Mouse (Mus musculus) layer of hippocampus, adult 18-20 months (tissue): Measurements from ENCODE around the gene Uchl4. TPM values are rescaled to one million over a fixed set of nuclear protein-coding genes. Genes with fewer than 3 reads are reported as not detected.
"Not testable (repeated sequence)": the region's sequence is repeated elsewhere in the genome, so short reads cannot be mapped to it uniquely, and the experiment has no call there.

Experiments
- DNase-seq, 2 experiments: peaks; one replicate each; pipeline ENCODE4 v3.0.0; 2022; ENCODE audit warnings: low spot score in 2 of 2
- long read RNA-seq: library from polyadenylated mRNA; stranded (forward); transcript quantifications from one replicate; pipeline ENCODE4 v2.0.0, GENCODE M21; 2021
- total RNA-seq, 2 experiments: library from RNA; stranded (reverse); gene quantifications; 2 replicates each; pipeline ENCODE4 v1.2.3; 2021

Gene Uchl4
- total RNA-seq = 1 to 10 TPM; 2.4 to 2.9 TPM
- long read RNA-seq = 0 reads

- no peak for DNase-seq
These were observed at the start of gene Uchl4 for GRCm38 (mm10) chr9:64234768-64235435. Uchl4 (plus strand) TSS chr9:64235201.

- no peak for DNase-seq
These were observed 41.1 kb upstream of the Uchl4 start for GRCm38 (mm10) chr9:64193879-64194278.

DNA sequence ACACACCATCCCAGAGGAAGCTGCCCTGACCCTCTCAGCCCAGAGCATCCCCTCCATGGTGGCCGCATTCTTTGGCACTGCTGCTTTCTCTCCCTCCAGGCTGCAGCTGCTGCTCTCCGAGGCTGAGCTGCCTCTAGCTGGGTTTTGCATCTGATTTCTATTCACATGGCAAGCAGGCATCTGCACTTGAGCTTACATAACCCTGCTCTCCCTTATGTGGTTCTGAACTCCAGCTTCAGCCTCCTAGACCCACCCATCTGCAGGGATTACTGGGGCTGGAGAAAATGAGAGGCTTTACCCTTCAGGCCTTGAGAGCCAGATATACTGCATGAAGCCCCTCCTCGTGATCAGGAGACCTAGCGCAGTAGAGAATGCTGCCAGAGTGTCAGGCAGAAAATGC lies 39.4 kb upstream of the Uchl4 start:
- DNase-seq = peak; percentile 74 to 87

GRCm38 (mm10) chr9:64197524-64197923 lies 37.5 kb upstream of the Uchl4 start:
- DNase-seq = no peak

- DNase-seq = no peak
These were observed 36.8 kb upstream of the Uchl4 start for GRCm38 (mm10) chr9:64198068-64198762.

DNA sequence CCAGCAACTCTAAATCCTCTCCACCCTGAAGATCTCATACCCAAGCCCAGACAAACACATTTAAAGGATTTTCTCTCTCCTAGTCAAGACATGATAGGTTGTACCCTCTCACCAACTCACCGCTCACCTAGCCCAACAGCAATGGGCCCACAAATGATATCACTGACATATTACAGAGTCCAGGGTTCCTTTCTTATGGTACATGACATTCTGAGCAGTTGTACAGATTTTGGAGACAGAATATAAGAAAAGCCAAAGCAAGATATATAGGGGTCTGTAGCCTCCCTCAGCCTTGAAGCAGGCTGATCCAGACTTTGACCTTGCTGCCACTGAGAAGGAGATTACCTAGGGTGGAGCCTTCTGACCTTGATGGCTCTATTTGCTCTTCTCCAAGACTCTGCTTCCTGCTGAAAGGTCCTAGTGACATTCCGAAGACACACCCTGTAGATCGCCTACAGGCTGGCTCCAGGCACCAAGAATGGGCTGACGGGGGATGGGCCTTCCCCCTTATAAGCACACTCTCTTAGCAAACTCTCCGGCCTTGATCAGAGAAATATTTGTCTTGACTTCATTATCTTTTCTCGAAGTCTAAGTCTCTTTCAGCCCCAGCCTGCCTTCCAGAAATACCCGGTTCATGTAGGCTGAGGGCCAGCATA lies 36.1 kb upstream of the Uchl4 start:
- DNase-seq = not testable (repeated sequence)

DNA sequence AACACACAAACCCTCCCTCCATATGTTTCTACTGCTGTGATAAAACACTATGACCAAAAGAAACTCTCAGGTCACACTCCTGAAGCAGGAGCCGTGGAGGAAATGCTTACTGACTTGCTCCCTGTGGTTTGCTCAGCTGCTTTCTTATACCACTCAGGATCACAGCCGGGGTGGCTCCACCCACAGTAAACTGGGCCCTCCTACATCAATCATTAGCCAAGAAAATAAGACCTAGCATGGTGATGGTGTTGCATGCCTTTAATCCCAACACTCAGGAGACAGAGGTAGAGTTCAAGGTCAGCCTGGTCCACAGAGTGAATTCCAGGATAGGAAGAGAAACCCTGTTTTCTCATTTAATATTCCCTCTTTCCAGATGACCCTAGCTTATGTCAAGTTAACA lies 35.1 kb upstream of the Uchl4 start:
- DNase-seq = no peak

DNA sequence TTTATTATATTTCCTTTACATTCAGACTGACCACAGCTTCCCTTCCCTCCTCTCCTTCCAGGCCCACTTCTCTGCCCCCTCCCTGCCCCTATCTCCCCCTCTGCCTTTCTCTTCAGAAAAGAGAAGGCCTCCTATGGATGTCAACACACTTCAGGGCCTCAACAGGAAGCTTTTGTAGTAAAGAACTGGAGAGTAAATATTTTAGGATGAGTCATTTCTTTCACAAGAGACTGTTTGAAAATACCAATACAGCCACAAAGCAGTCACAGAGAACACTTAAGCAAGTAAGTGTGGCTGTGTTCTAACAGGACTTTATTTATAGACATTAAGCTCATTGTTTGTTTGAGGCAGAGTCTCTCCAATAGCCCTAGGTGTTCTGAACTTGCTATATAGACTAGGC lies 32.7 kb upstream of the Uchl4 start:
- DNase-seq = no peak

GRCm38 (mm10) chr9:64202866-64203265 lies 32.1 kb upstream of the Uchl4 start:
- DNase-seq = no peak

DNA sequence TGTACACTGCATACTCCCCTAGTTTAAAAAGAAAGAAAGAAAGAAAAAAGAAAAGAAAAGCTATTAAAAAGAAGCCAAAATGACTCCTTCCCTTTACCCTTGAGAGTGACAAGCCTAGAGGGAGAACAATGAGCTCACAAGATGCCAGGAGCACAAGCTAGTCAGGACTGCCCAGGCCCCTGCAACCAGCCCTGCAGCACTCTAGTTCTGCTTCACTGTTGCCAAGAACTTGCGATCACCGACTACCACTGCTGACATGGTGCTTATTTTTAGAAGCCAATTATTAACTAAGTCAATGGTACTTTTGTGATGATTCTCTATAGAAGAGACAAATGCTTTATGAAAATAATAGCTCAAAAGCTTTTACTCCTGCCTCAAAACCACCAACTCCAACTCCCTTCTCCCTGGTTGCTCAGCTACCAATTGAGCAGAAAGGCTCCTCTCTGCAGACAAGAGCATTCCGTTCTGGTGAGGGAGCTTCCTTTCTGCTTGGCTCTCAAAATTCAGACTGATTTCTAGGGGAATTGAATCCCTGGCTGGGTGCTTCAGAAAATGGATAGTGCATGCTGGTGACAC lies 27.4 kb upstream of the Uchl4 start:
- DNase-seq = peak in 1 of 2 experiments; percentile 51

- DNase-seq = no peak
These were observed 20.5 kb upstream of the Uchl4 start for GRCm38 (mm10) chr9:64214452-64214851.

DNA sequence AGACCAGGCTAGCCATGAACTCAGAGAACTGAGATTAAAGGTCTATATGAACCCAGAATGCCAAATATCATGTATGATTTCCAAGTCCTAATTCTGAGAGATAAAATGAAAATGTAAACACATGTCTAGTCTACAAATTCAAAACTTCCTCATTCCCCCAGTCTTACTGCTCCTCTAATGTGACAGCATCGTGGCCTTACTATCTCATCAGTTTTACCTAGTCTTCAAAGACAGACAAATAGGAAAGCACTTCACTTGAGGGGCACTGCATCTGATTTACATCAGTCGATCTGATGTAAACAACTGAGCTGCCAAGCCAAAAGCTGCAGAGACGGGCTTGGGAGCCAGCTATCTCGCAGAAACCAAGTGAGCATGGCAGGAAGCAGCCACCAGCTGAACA lies 18.9 kb upstream of the Uchl4 start:
- DNase-seq = no peak

- no peak for DNase-seq
These were observed 18.4 kb upstream of the Uchl4 start for GRCm38 (mm10) chr9:64216641-64217040.

DNA sequence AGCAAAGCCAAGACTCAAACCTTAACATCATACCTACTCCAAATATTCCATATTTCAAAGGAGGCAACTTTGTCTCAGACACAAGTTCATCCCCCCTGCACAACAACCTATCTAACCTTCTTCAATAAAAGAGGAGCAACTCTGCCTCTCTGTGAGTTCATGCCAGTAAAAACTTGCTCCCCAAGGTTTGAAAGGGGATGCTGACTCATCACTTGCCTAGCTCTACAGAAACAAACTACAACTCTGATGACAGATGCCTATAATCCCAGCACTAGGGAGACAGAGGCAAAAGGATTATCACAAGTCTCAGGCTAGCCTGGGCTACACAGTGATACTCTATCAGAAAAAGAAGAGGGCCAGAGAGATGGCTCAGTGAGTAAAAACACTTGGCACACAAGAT lies 17.1 kb upstream of the Uchl4 start:
- DNase-seq = no peak

DNA sequence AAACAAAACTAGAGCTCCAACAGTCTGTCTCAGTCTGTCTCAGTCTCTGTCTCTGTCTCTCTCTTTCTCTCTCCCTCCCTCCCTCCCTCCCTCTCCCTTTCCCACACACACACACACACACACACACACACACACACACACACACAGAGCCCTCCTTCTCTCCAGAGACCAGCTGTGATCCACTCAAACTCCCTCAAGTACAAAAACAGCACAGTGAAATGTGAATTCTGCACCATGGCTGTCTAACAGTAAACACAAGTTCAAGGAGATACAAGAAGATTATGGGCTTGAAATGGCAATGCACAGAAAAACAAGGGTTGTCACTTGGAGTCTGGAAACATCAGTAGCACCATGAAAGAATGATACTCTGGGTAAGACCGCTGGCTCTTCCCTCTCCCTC lies 15.7 kb upstream of the Uchl4 start:
- no peak for DNase-seq

DNA sequence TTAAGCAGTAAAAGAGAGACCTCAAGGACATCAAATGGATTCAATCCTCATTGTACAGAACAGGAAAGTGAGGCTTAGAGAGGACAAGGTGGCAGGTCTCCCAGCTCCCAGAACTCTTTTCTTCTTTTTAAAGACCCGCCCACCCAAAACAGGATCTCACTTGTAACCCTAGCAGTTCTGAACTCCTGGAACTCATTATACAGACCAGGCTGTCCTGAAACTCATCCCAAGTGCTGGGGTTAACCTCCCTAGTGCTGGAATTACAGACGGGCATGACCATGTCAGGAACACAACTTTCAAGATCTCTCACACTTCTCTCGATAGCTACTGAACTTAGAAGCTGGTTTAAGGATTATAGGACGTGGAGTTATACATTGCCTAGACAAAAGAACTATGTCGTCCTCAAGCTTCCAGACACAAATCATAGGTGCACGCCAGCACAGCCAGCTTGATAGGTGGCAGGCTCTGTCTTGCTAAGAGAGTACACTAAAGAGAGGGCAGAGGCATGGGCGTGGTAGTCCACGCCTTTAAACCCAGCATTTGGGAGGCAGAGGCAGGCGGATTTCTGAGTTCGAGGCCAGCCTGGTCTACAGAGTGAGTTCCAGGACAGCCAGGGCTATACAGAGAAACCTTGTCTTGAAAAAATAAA lies 15.1 kb upstream of the Uchl4 start:
- no peak for DNase-seq

DNA sequence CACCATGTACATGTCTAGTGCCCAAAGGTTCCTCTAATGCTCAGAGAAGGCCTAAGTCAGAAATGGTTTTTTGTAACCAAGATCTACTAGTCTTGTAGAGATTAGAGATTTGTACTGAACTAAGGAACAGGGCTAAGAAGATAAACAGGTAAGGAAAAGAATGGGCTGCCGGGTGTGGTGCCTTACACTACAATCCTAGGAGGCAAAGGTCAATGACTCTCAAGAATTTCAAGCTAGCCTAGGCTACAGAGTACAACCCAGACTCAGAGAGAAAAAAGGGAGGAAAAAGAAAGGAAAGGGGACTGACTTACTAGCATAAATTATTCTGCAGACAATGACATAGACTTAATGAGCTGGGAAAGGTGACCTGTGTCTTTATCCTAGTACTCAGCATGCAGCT lies 14.4 kb upstream of the Uchl4 start:
- no peak for DNase-seq

DNA sequence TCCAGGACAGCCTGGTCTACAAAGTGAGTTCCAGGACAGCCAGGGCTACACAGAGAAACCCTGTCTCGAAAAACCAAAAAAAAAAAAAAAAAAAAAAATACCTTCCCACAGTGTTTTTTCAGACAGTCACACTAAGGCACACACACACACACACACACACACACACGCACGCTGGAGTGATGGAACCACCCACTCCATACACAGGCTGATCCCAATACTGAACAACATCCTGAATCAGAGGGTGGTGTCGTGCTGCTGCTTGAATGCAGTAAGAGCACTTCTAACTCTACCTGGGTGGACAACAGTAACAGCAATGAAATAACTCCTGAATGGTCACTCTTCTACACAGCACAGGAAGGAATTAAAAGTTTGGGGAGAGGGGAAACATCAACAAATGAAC lies 13.5 kb upstream of the Uchl4 start:
- DNase-seq = peak in 1 of 2 experiments; percentile 71

GRCm38 (mm10) chr9:64222098-64222497 lies 12.9 kb upstream of the Uchl4 start:
- no peak for DNase-seq

- DNase-seq = no peak
These were observed 9.2 kb upstream of the Uchl4 start for GRCm38 (mm10) chr9:64225805-64226204.

GRCm38 (mm10) chr9:64227736-64228135 lies 7.3 kb upstream of the Uchl4 start:
- no peak for DNase-seq

DNA sequence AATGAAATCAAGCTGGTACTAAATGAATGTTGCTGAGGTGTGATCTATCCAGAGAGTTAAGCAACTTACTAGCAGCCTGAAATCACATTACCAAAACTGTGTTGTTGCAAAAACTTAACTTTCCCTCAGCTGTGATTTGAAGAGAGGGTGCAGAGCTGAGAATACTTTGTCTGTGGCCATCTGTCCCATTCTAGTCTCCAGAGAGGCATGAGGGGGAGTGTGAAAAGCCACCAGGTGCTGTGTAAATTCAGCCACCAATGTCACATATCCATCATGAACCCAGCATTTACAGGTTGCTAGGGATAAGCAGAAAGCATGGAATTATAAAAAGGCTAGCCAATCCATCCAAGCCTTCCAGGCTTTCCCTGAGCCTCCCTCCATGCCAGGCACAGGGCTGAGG lies 6.0 kb upstream of the Uchl4 start:
- DNase-seq = peak in 1 of 2 experiments; percentile 55
